Mouse (Mus musculus) E14TG2a.4 (cell line): Measurements from ENCODE around the gene Adap1.

Source experiments
- CTCF ChIP-seq: conservative IDR thresholded peaks from 2 replicates; pipeline ENCODE4 v1.5.1; 2014; ENCODE audit warnings: low read length
- NANOG ChIP-seq: IDR thresholded peaks from 2 replicates; pipeline ENCODE4 v1.6.1; 2014; ENCODE audit warnings: borderline replicate concordance, low read length, mixed read lengths
- POU5F1 ChIP-seq: IDR thresholded peaks from 2 replicates; pipeline ENCODE4 v1.6.1; 2014; ENCODE audit warnings: low read length, borderline replicate concordance

DNA sequence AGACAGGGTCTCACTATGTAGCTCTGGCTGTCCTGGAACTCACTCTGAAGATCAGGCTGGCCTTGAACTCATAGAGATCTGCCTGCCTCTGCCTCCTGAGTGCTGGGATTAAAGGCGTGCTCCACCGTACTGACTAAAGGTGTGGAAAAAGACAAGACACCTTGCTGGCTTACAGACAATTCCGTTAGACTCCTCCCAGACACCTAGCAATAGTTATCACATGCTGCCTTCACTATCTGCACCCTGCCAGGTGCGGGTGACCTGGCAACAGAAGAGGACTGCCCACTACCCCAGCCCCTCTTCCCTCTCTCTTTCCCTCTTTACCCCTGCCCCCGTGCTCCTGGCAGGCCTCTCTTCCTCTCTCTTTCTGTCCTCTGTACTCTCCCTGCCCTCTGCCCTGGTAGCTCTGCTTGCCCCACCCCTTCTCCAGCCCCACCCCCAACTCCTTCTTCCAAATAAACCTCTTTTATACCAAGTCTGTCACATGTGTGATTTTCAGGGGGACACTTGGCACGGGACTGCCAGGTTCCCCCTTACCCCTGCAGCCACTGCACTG is 48.5 kb upstream of the Adap1 start:
- TF ChIP-seq CTCF (no peak), NANOG (no peak), POU5F1 (no peak)
